Mouse (Mus musculus) ES-Bruce4 (cell line): ENCODE data around the gene Ifit3b.
"Not testable (repeated sequence)": the region's sequence is repeated elsewhere in the genome, so short reads cannot be mapped to it uniquely, and the experiment has no call there.

Experiments used
- CTCF ChIP-seq: IDR thresholded peaks from one replicate; pipeline ENCODE4 v1.8.1; 2011; ENCODE audit warnings: low read depth, low read length
- EP300 ChIP-seq: IDR thresholded peaks from 2 replicates; pipeline ENCODE4 v1.6.1; 2011; ENCODE audit warnings: low read depth, low read length; ENCODE audit not compliant: insufficient read depth
- POLR2A ChIP-seq: IDR thresholded peaks from one replicate; pipeline ENCODE4 v1.8.1; 2011; ENCODE audit warnings: low read length; ENCODE audit not compliant: insufficient read depth

DNA sequence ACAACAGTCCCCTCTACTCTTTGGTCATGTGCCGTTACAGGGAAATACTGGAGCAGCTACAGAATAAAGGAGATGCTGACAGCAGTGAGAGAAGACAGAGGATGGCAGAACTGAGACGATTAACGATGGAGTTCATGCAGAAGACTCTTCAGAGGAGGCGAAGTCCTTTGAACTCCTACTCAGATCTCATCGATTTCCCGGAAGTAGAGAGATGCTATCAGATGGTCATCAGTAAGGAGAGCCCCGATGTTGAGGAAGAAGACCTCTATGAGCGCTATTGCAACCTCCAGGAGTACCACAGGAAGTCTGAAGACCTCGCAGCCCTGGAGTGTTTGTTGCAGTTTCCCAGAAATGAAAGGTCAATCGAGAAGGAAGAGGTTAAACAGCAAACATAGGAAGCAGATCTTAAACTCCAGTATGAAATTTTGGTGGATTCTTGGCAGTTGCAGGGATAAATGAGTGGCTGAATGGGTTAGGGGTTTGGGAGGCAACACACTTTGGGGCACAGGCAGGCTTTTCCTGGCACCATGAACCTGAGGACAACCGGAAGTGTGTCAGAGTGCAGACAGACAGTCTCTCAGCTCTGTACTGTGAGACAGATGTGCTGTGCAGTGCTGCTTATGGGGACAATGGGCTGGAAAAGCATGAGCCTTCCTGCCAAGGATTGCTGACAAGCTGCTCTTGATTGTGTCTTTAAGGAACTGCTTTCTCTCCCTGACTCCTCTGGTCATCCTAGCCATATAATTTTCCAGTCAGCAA, 4.7 kb downstream of the Ifit3b start:
- TF ChIP-seq POLR2A, CTCF, EP300: not testable (repeated sequence)
